Mouse (Mus musculus) forebrain, embryonic 14.5 days (tissue): ENCODE data around the gene Fbxw21. TPM values are rescaled to one million over a fixed set of nuclear protein-coding genes. Genes with fewer than 3 reads are reported as not detected.

ENCODE experiments used
- ATAC-seq: fragments of 200-750 bp; cut with Nextera tagmentation; 2 replicates; pipeline ENCODE4 v1.8.0; 2017; ENCODE audit warnings: mild to moderate bottlenecking, moderate library complexity
- DNase-seq: peaks from one replicate; pipeline ENCODE4 v3.0.0-alpha.2; 2015; ENCODE audit warnings: low spot score
- H3K27ac ChIP-seq: fragments of 300-500 bp; sonication (generic); 2 replicates; pipeline ENCODE4 v1.5.1; 2014; ENCODE audit warnings: low read depth, mild to moderate bottlenecking, control low read depth, low read length, moderate library complexity
- H3K27me3 ChIP-seq: fragments of 300-500 bp; sonication (generic); replicated peaks from 2 replicates; pipeline ENCODE4 v1.6.1; 2014; ENCODE audit warnings: low read length, control low read depth, mixed read lengths; ENCODE audit not compliant: control insufficient read depth, insufficient read depth
- H3K36me3 ChIP-seq: fragments of 300-500 bp; sonication (generic); 2 replicates; pipeline ENCODE4 v1.6.1; 2014; ENCODE audit warnings: low read length, control low read depth; ENCODE audit not compliant: control insufficient read depth, insufficient read depth
- H3K4me1 ChIP-seq: fragments of 300-500 bp; sonication (generic); 2 replicates; pipeline ENCODE4 v1.6.1; 2014; ENCODE audit warnings: antibody characterized with exemption, low read length, control low read depth; ENCODE audit not compliant: control insufficient read depth, insufficient read depth
- H3K4me2 ChIP-seq: fragments of 300-500 bp; sonication (generic); 2 replicates; pipeline ENCODE4 v1.6.1; 2014; ENCODE audit warnings: mild to moderate bottlenecking, control low read depth, low read length
- H3K4me3 ChIP-seq: fragments of 300-500 bp; sonication (generic); 2 replicates; pipeline ENCODE4 v1.5.1; 2014; ENCODE audit warnings: low read depth, low read length, control low read depth
- H3K9ac ChIP-seq: fragments of 300-500 bp; sonication (generic); 2 replicates; pipeline ENCODE4 v1.6.1; 2014; ENCODE audit warnings: mild to moderate bottlenecking, low read length, control low read depth, moderate library complexity
- H3K9me3 ChIP-seq: fragments of 300-500 bp; sonication (generic); replicated peaks from 2 replicates; pipeline ENCODE4 v1.6.1; 2016; ENCODE audit warnings: low read length, control low read depth, mixed read lengths; ENCODE audit not compliant: control insufficient read depth
- WGBS: fragments of 180-500 bp; shearing (Covaris S2); extraction: QIAGEN DNeasy Blood & Tissue Kit; methylation state at CpG from one replicate; pipeline ENCODE4 v1.1.7; 2014; 5-methylcytosine and 5-hydroxymethylcytosine counted together
- polyA plus RNA-seq: library from polyadenylated mRNA; unstranded; fragments of >200 nt; fragmentation: Nextera tagmentation; extraction: Ambion mirVana; gene quantifications from 2 replicates; pipeline ENCODE4 v1.2.1, GENCODE M21; 2014

Gene Fbxw21
- polyA plus RNA-seq, 1 experiment from 2014 or later = not detected

- Histone ChIP-seq H3K36me3 (peaks cover 29% of the 10 kb centered on the region), H3K9me3 (no peaks in the 10 kb centered on the region), H3K4me3 (no peak overlapping the region), H3K27me3 (no peaks in the 10 kb centered on the region), H3K27ac (no peak overlapping the region), H3K9ac (no peak overlapping the region), H3K4me2 (no peak overlapping the region), H3K4me1 (peaks cover 20% of the 10 kb centered on the region)
- ATAC-seq = no peak
- WGBS = 64% methylated on average over 6 of the region's 6 CpGs
- DNase-seq = no peak
Observed at GRCm38 (mm10) chr9:109092799-109093198, 69.0 kb downstream of the Fbxw21 start.

GRCm38 (mm10) chr9:109091802-109092201 lies 70.0 kb downstream of the Fbxw21 start:
- no peak overlapping the region for H3K4me2 ChIP-seq
- no peaks in the 10 kb centered on the region for H3K27me3 ChIP-seq
- no peaks in the 10 kb centered on the region for H3K9me3 ChIP-seq
- DNase-seq (no peak), ATAC-seq (no peak)
- no peak overlapping the region for H3K27ac ChIP-seq
- H3K4me1 ChIP-seq = peaks cover 12% of the 10 kb centered on the region
- H3K4me3 ChIP-seq = no peak overlapping the region
- H3K9ac ChIP-seq = no peak overlapping the region
- WGBS = 96% methylated on average over 8 of the region's 8 CpGs
- H3K36me3 ChIP-seq = peaks cover 29% of the 10 kb centered on the region

GRCm38 (mm10) chr9:109090446-109090845 lies 71.4 kb downstream of the Fbxw21 start:
- peaks cover 29% of the 10 kb centered on the region for H3K36me3 ChIP-seq
- no peak overlapping the region; the same call in 1 of the 2 replicates for H3K9ac ChIP-seq
- no peak overlapping the region for H3K4me2 ChIP-seq
- WGBS = 12% methylated on average over 15 of the region's 15 CpGs
- peak; percentile 43 for DNase-seq
- H3K9me3 ChIP-seq = no peaks in the 10 kb centered on the region
- no peak for ATAC-seq
- H3K27me3 ChIP-seq = no peaks in the 10 kb centered on the region
- H3K4me1 ChIP-seq = peaks cover 12% of the 10 kb centered on the region
- H3K27ac ChIP-seq = no peak overlapping the region
- H3K4me3 ChIP-seq = no peak overlapping the region

Other genes starting within 250 kb of the Fbxw21 start
- gene Tmem89, start 247.4 kb downstream of the Fbxw21 start, polyA plus RNA-seq = not detected in 2 replicates
- gene Uqcrc1, start 225.4 kb downstream of the Fbxw21 start, polyA plus RNA-seq = 453 TPM in 2 replicates
- 1.1 and 1.2 TPM in 2 replicates for gene Col7a1, start 208.5 kb downstream of the Fbxw21 start, polyA plus RNA-seq
- 0.15 and 0.25 TPM in 2 replicates for gene Ucn2, start 176.0 kb downstream of the Fbxw21 start, polyA plus RNA-seq
- gene Pfkfb4, start 170.3 kb downstream of the Fbxw21 start, polyA plus RNA-seq = 16.0 and 20.8 TPM in 2 replicates
- 40.8 and 48.9 TPM in 2 replicates for gene Shisa5, start 123.5 kb downstream of the Fbxw21 start, polyA plus RNA-seq
- 11.1 and 11.9 TPM in 2 replicates for gene Trex1, start 102.3 kb downstream of the Fbxw21 start, polyA plus RNA-seq
- gene Atrip, start 87.9 kb downstream of the Fbxw21 start, polyA plus RNA-seq = 27.3 and 29.6 TPM in 2 replicates
- gene Ccdc51, start 79.5 kb downstream of the Fbxw21 start, polyA plus RNA-seq = 19.4 and 21.2 TPM in 2 replicates
- 652 and 758 TPM in 2 replicates for gene Tma7, start 79.5 kb downstream of the Fbxw21 start, polyA plus RNA-seq
- 13.9 and 15.7 TPM in 2 replicates for gene Plxnb1, start 66.7 kb downstream of the Fbxw21 start, polyA plus RNA-seq
- not detected in 2 replicates for gene Fbxw13, start 33.9 kb upstream of the Fbxw21 start, polyA plus RNA-seq
- gene Fbxw20, start 72.7 kb upstream of the Fbxw21 start, polyA plus RNA-seq = not detected in 2 replicates
- gene Fbxw14, start 125.6 kb upstream of the Fbxw21 start, polyA plus RNA-seq = not detected in 2 replicates
- gene Fbxw28, start 177.6 kb upstream of the Fbxw21 start, polyA plus RNA-seq = not detected in 2 replicates
- not detected in 2 replicates for gene Fbxw22, start 242.3 kb upstream of the Fbxw21 start, polyA plus RNA-seq